Mouse (Mus musculus): ENCODE measurements around the gene Dhrs11.

Dhrs11 gene

GRCm38 (mm10) chr11:84822487-84822886, 6.3 kb downstream of the Dhrs11 start:
- no peak for DNase-seq

GRCm38 (mm10) chr11:84821131-84821770, 7.5 kb downstream of the Dhrs11 start:
- DNase-seq: no peak

- DNase-seq: peak; percentile 92
Observed at GRCm38 (mm10) chr11:84818961-84819692, 9.7 kb downstream of the Dhrs11 start, which contains the start of gene Mrm1. Gene Mrm1, minus strand, starts transcription at chr11:84819515.

- peak; percentile 76 for DNase-seq
Observed at GRCm38 (mm10) chr11:84818085-84818960, 10.5 kb downstream of the Dhrs11 start.

GRCm38 (mm10) chr11:84817362-84817761, 11.4 kb downstream of the Dhrs11 start:
- DNase-seq: no peak

- DNase-seq: peak; percentile 63
Observed at GRCm38 (mm10) chr11:84813724-84814510, 14.9 kb downstream of the Dhrs11 start.

- DNase-seq: no peak
Observed at GRCm38 (mm10) chr11:84804373-84804772, 24.4 kb downstream of the Dhrs11 start.

GRCm38 (mm10) chr11:84797627-84798353, 31.0 kb downstream of the Dhrs11 start:
- DNase-seq: peak; percentile 60

GRCm38 (mm10) chr11:84797026-84797425, 31.8 kb downstream of the Dhrs11 start:
- DNase-seq: no peak

GRCm38 (mm10) chr11:84794496-84795113, 34.2 kb downstream of the Dhrs11 start:
- DNase-seq: peak; percentile 80

- DNase-seq: no peak
Observed at GRCm38 (mm10) chr11:84793545-84793944, 35.2 kb downstream of the Dhrs11 start.

- DNase-seq: no peak
Observed at GRCm38 (mm10) chr11:84790383-84790782, 38.4 kb downstream of the Dhrs11 start.

GRCm38 (mm10) chr11:84780143-84780870, 48.5 kb downstream of the Dhrs11 start:
- DNase-seq: no peak

GRCm38 (mm10) chr11:84775560-84775959, 53.2 kb downstream of the Dhrs11 start:
- no peak for DNase-seq

- DNase-seq: no peak
Observed at GRCm38 (mm10) chr11:84774870-84775514, 53.8 kb downstream of the Dhrs11 start.

Measured in right cerebral cortex, postnatal 25 days (tissue).